In the genomic region with DNA sequence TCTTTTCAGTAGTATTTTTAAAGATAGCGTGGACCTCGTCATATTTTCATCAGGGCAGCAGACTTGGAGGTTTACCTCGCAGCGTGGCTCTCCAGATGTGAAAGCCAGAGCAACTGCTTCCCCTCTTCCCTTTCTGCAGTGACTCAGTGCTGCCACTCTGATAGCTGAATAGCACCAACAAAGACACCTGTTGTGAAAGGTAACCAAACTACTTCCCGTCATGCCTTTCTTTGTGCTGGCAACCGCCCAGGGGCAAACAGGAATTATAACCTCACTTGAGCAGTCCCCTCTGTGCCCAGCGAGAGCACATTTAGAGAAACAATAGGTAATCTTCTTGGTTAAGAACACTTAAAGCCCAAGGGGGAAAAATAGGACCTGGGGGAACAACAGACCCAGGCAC, we compare ENCODE assay signal across 10 mouse cellular contexts.
DNase-seq lines count a peak whose midpoint lies in the region; ATAC-seq and TF ChIP-seq lines count a peak whose summit lies in the region.
"Had no signal": no experiment of that assay in that cellular context is flagged by ENCODE, and none has a peak within 500 bp of the region (broad histone marks: within the 10 kb centered on the region; RNA-seq: fewer than 3 reads in every experiment).

No protein-coding gene starts in this region.

- intact Hi-C loops in heart, postnatal 25 days (cut with DNase I), result no loop called here

- no peak overlapping the region for H3K4me3 ChIP-seq in heart, embryonic 12.5 days
- H3K4me3 ChIP-seq in embryonic facial prominence, embryonic 14.5 days (ENCODE audit: low read depth, low read length), result peak overlapping the region; percentile 8; the same call in 1 of the 2 replicates
- no peak overlapping the region for H3K4me3 ChIP-seq in liver, adult 2 months (ENCODE audit: insufficient read depth, low read depth, low read length)
- H3K4me3 ChIP-seq: limb, embryonic 15.5 days had no signal

- peak overlapping the region; percentile 12; the same call in 1 of the 2 replicates for H3K4me2 ChIP-seq in heart, embryonic 12.5 days
- peak overlapping the region; percentile 28 for H3K4me2 ChIP-seq in embryonic facial prominence, embryonic 14.5 days (ENCODE audit: low read depth, low read length)
- H3K4me2 ChIP-seq: limb, embryonic 15.5 days had no signal

- no peak for TF ChIP-seq CTCF in liver, adult 2 months (IDR thresholded peaks at IDR 0.05; ENCODE audit: low read depth, low read length)

- H3K4me1 ChIP-seq in heart, embryonic 12.5 days (replicated peaks), result peaks cover 15% of the 10 kb centered on the region
- H3K4me1 ChIP-seq in embryonic facial prominence, embryonic 14.5 days (ENCODE audit: control insufficient read depth, insufficient read depth, low read length), result 0 out of 2 replicates have a peak, but pooled peaks cover 4% of the 10 kb centered on the region
- no peaks in the 10 kb centered on the region for H3K4me1 ChIP-seq in liver, adult 2 months (ENCODE audit: control insufficient read depth, insufficient read depth, low read length)
- H3K4me1 ChIP-seq: limb, embryonic 15.5 days had no signal

- H3K9me3 ChIP-seq in heart, embryonic 12.5 days (replicated peaks), result no peaks in the 10 kb centered on the region
- H3K9me3 ChIP-seq in embryonic facial prominence, embryonic 14.5 days (ENCODE audit: control insufficient read depth, low read length), result no peaks in the 10 kb centered on the region
- H3K9me3 ChIP-seq: limb, embryonic 15.5 days had no signal

- no peak for ATAC-seq in heart, embryonic 12.5 days (ENCODE audit: insufficient number of reproducible peaks, low FRiP score)
- peak; percentile 92 for ATAC-seq in embryonic facial prominence, embryonic 14.5 days (ENCODE audit: low read depth)
- ATAC-seq in frontal cortex, adult (ENCODE audit: low TSS enrichment), result no peak
- ATAC-seq: Patski had no signal

- DNase-seq in heart, postnatal 25 days (ENCODE audit: low spot score), result no peak
- peak; percentile 77 for DNase-seq in embryonic facial prominence, embryonic 14.5 days (ENCODE audit: low spot score)
- DNase-seq in liver, adult 2 months (ENCODE audit: extremely low read depth, low read depth, low spot score), result peak; percentile 8
- DNase-seq in spleen, adult 12 weeks (ENCODE audit: low spot score), result peak; percentile 30
- no peak for DNase-seq in cerebellum, adult 8-10 months
- no peak for DNase-seq in cerebellum, postnatal 14 days

- TF ChIP-seq POLR2A in liver, adult 2 months (IDR thresholded peaks at IDR 0.05; ENCODE audit: extremely low read depth, insufficient read depth, low read length), result no peak

- H3K9ac ChIP-seq in heart, embryonic 12.5 days, result no peak overlapping the region
- no peak overlapping the region for H3K9ac ChIP-seq in embryonic facial prominence, embryonic 14.5 days (ENCODE audit: low read depth, low read length)
- H3K9ac ChIP-seq in liver, adult 2 months (ENCODE audit: low read depth, low read length), result no peak overlapping the region
- H3K9ac ChIP-seq: limb, embryonic 15.5 days had no signal

- H3K79me2 ChIP-seq in liver, adult 2 months (ENCODE audit: control insufficient read depth, insufficient read depth, low read length), result no peaks in the 10 kb centered on the region

- no peaks in the 10 kb centered on the region for H3K27me3 ChIP-seq in heart, embryonic 12.5 days (replicated peaks)
- H3K27me3 ChIP-seq in embryonic facial prominence, embryonic 14.5 days (replicated peaks; ENCODE audit: control insufficient read depth, insufficient read depth, low read length), result no peaks in the 10 kb centered on the region
- H3K27me3 ChIP-seq in liver, adult 2 months (ENCODE audit: control insufficient read depth, insufficient read depth, low read length), result no peaks in the 10 kb centered on the region
- H3K27me3 ChIP-seq: limb, embryonic 15.5 days; Patski had no signal

- no peaks in the 10 kb centered on the region for H3K36me3 ChIP-seq in heart, embryonic 12.5 days
- H3K36me3 ChIP-seq in embryonic facial prominence, embryonic 14.5 days (ENCODE audit: control insufficient read depth, insufficient read depth, low read length), result no peaks in the 10 kb centered on the region
- H3K36me3 ChIP-seq in liver, adult 2 months (ENCODE audit: control insufficient read depth, insufficient read depth, low read length), result no peaks in the 10 kb centered on the region
- H3K36me3 ChIP-seq: limb, embryonic 15.5 days had no signal

- no peak overlapping the region for H3K27ac ChIP-seq in heart, embryonic 12.5 days (ENCODE audit: poor library complexity, severe bottlenecking)
- no peak overlapping the region for H3K27ac ChIP-seq in embryonic facial prominence, embryonic 14.5 days (replicated peaks; ENCODE audit: low read depth, low read length)
- H3K27ac ChIP-seq in liver, adult 2 months (replicated peaks; ENCODE audit: insufficient read depth, low read depth, low read length), result no peak overlapping the region
- H3K27ac ChIP-seq: limb, embryonic 15.5 days had no signal

- WGBS in heart, embryonic 12.5 days, result 31% methylated on average over 7 of the region's 7 CpGs
- 16% methylated on average over 7 of the region's 7 CpGs for WGBS in embryonic facial prominence, embryonic 14.5 days
- WGBS in liver, adult 2 months, result 29% methylated on average over 7 of the region's 7 CpGs

Comparison
In these comparisons a context has a peak if more than half of its experiments do, and no peak if none do; other contexts are left out.
1. DNase-seq: peak in embryonic facial prominence, embryonic 14.5 days (single experiment), liver, adult 2 months (single experiment) and spleen, adult 12 weeks (single experiment); none in heart, postnatal 25 days (single experiment), cerebellum, adult 8-10 months (single experiment) and cerebellum, postnatal 14 days (0 of 2).